8 mouse cellular contexts compared by ENCODE assay signal in the genomic region with DNA sequence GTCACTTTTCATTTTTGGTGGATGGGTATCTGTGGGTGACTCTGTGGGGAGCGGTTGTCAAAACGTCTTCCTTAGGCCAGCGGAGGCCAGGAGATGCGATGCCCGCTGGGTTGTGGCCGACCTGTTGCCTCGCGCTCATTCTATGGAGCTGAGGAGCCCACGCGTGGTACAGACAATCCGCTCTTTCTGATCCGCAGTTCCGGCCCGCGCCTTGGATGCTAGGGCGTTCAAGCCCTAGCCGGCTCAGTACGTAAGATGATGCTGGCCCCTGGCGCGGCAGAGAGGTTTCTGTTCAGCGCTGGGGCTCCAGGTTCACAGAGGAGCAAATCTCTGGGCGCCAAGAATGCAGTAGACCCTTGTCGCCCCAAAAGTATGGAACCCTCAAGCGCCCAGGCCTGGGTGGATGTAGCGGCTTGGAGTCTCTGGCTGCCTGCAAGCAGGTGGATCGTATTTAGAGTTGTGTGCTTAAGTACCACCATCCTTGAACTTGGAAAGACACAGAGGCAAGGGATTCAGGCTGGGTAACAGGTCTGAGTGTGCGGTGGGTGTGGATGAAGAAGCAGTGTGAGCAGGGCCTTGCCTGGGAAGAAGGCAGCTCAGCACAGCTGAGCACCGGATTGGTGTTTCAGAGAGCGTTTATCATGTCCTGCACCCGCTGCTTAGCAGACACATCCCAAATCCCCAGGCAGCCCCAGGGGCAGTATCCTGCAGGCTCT. TPM values are rescaled to one million over a fixed set of nuclear protein-coding genes. Genes with fewer than 3 reads are reported as not detected.
DNase-seq lines count a peak whose midpoint lies in the region; ATAC-seq and TF ChIP-seq lines count a peak whose summit lies in the region.

No protein-coding gene starts in this region.

- ATAC-seq in heart, embryonic 12.5 days (ENCODE audit: insufficient number of reproducible peaks, low FRiP score) = no peak
- ATAC-seq in heart, postnatal 0 days (ENCODE audit: insufficient read depth, low read depth) = no peak
- ATAC-seq in midbrain, embryonic 16.5 days = 0 out of 2 replicates have a peak, but pooled peaks have one; percentile 53
- no peak for ATAC-seq in cerebellum, adult (ENCODE audit: insufficient number of reproducible peaks, low FRiP score, low TSS enrichment)

- no peaks in the 10 kb centered on the region for H3K36me3 ChIP-seq in heart, embryonic 12.5 days
- no peaks in the 10 kb centered on the region for H3K36me3 ChIP-seq in heart, postnatal 0 days (replicated peaks; ENCODE audit: control insufficient read depth, insufficient read depth, low read length)
- H3K36me3 ChIP-seq in midbrain, embryonic 16.5 days (ENCODE audit: control insufficient read depth, insufficient read depth, low read length) = no peaks in the 10 kb centered on the region

- no peak overlapping the region for H3K27ac ChIP-seq in heart, embryonic 12.5 days (ENCODE audit: poor library complexity, severe bottlenecking)
- H3K27ac ChIP-seq in heart, postnatal 0 days (ENCODE audit: low read depth) = no peak overlapping the region
- H3K27ac ChIP-seq in midbrain, embryonic 16.5 days (ENCODE audit: low read length) = no peak overlapping the region

- H3K4me1 ChIP-seq in heart, embryonic 12.5 days (replicated peaks) = peaks cover 18% of the 10 kb centered on the region
- H3K4me1 ChIP-seq in heart, postnatal 0 days (ENCODE audit: control insufficient read depth, insufficient read depth) = no peaks in the 10 kb centered on the region
- peaks cover 14% of the 10 kb centered on the region for H3K4me1 ChIP-seq in midbrain, embryonic 16.5 days (ENCODE audit: control insufficient read depth, insufficient read depth, low read length)

- DNase-seq in heart, postnatal 25 days (ENCODE audit: low spot score) = no peak
- peak; percentile 28 for DNase-seq in R1 (ENCODE audit: low read depth, low spot score)
- DNase-seq in heart, postnatal 0 days (ENCODE audit: low spot score) = no peak
- no peak for DNase-seq in layer of hippocampus, adult 9-11 months
- no peak for DNase-seq in adrenal gland, adult 18-20 months (ENCODE audit: low spot score in 2 of 2)

- no peaks in the 10 kb centered on the region for H3K9me3 ChIP-seq in heart, embryonic 12.5 days (replicated peaks)
- H3K9me3 ChIP-seq in heart, postnatal 0 days (replicated peaks; ENCODE audit: control insufficient read depth, low read length) = no peaks in the 10 kb centered on the region
- H3K9me3 ChIP-seq in midbrain, embryonic 16.5 days (replicated peaks; ENCODE audit: control insufficient read depth, low read length, poor library complexity, severe bottlenecking) = no peaks in the 10 kb centered on the region

- H3K4me3 ChIP-seq in heart, embryonic 12.5 days = peak overlapping the region; percentile 63
- H3K4me3 ChIP-seq in heart, postnatal 0 days (ENCODE audit: low read depth, low read length) = peak overlapping the region; percentile 41
- H3K4me3 ChIP-seq in midbrain, embryonic 16.5 days (ENCODE audit: low read depth, low read length) = peak overlapping the region; percentile 51

- H3K4me2 ChIP-seq in heart, embryonic 12.5 days = peak overlapping the region; percentile 98
- peak overlapping the region; percentile 61 for H3K4me2 ChIP-seq in heart, postnatal 0 days (ENCODE audit: low read depth, low read length)
- H3K4me2 ChIP-seq in midbrain, embryonic 16.5 days (ENCODE audit: low read length) = peak overlapping the region; percentile 75

- TF ChIP-seq EP300 in heart, postnatal 0 days (IDR thresholded peaks at IDR 0.05; ENCODE audit: low read depth) = no peak

- no peak for TF ChIP-seq CTCF in heart, postnatal 0 days (IDR thresholded peaks at IDR 0.05; ENCODE audit: low read depth)

- intact Hi-C loops in heart, postnatal 25 days (cut with DNase I) = no loop called here

- H3K27me3 ChIP-seq in heart, embryonic 12.5 days (replicated peaks) = peaks cover 65% of the 10 kb centered on the region
- peaks cover 75% of the 10 kb centered on the region for H3K27me3 ChIP-seq in heart, postnatal 0 days (ENCODE audit: control insufficient read depth, insufficient read depth, low read length)
- H3K27me3 ChIP-seq in midbrain, embryonic 16.5 days (ENCODE audit: control insufficient read depth, insufficient read depth, low read depth, low read length) = peaks cover 46% of the 10 kb centered on the region

- H3K9ac ChIP-seq in heart, embryonic 12.5 days = no peak overlapping the region
- H3K9ac ChIP-seq in heart, postnatal 0 days (replicated peaks; ENCODE audit: low read depth, low read length) = no peak overlapping the region
- H3K9ac ChIP-seq in midbrain, embryonic 16.5 days (ENCODE audit: low read depth, low read length) = peak overlapping the region; percentile 64

- WGBS in heart, embryonic 12.5 days = 9% methylated on average over 30 of the region's 30 CpGs
- WGBS in heart, postnatal 0 days = 13% methylated on average over 30 of the region's 30 CpGs
- WGBS in midbrain, embryonic 16.5 days = 6% methylated on average over 30 of the region's 30 CpGs

RNA-seq across cellular contexts. Expression of a gene that starts 1.3 kb away (rescaled TPM):
- 2.6 and 3.0 TPM in 2 replicates for polyA plus RNA-seq in heart, embryonic 12.5 days (2016; fragmentation: Nextera tagmentation; extraction: Ambion mirVana)
- 1 to 10 TPM; 1.2 to 1.9 TPM for total RNA-seq in heart, postnatal 25 days (2021)
- 0.54 and 8.5 TPM in 2 replicates for total RNA-seq in heart, postnatal 0 days (2014; rRNA removed; ENCODE audit: low replicate concordance)
- polyA plus RNA-seq in heart, postnatal 0 days (2015; fragmentation: Nextera tagmentation; extraction: Ambion mirVana) = 1.7 and 2.2 TPM in 2 replicates
- 2.6 and 3.5 TPM in 2 replicates for polyA plus RNA-seq in midbrain, embryonic 16.5 days (2015; fragmentation: Nextera tagmentation; extraction: Ambion mirVana)
- 1 to 10 TPM; 1.7 to 4.0 TPM for total RNA-seq in adrenal gland, adult 18-20 months (2021)
